Mouse (Mus musculus): ENCODE data around the gene Dpy19l1. TPM values are rescaled to one million over a fixed set of nuclear protein-coding genes. Genes with fewer than 3 reads are reported as not detected.

The Dpy19l1 gene
- polyA plus RNA-seq, 1 experiment from 2014 or later = 23.4 TPM

DNA sequence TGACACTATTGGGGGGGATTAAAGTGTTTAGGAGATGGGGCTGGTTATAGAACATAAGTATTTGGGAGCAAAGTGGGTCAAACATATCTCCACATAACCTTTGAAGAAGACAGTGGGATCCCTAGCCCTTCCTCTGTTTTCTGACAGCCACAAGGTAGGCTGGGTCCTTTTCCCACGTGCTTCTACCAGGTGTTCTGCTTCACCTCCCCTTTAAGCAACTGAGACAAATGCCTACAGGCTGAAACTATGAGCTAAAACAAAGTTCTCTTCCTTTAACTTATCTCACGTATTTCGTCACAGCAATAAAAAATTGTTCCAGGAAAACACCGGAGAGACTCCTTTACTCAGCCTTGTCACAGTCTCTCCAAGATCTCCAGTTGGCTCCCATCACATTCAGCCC, 5.9 kb upstream of the Dpy19l1 start:
- no peak overlapping the region for H3K4me2 ChIP-seq (ENCODE audit: low read depth, low read length)
- DNase-seq (ENCODE audit: low spot score) (no peak), ATAC-seq (replicated peaks; ENCODE audit: insufficient number of reproducible peaks, low FRiP score, low TSS enrichment, low read depth) (no peak)
- no peak overlapping the region for H3K9ac ChIP-seq (replicated peaks; ENCODE audit: low read length)
- no peaks in the 10 kb centered on the region for H3K36me3 ChIP-seq (replicated peaks; ENCODE audit: control insufficient read depth, insufficient read depth, low read depth, low read length)
- H3K27ac ChIP-seq (replicated peaks; ENCODE audit: low read depth, low read length) = no peak overlapping the region
- 89% methylated on average over 4 of the region's 4 CpGs for WGBS
- no peaks in the 10 kb centered on the region for H3K9me3 ChIP-seq (replicated peaks; ENCODE audit: control insufficient read depth, low read length)
- no peak overlapping the region for H3K4me3 ChIP-seq (ENCODE audit: low read depth, low read length)
- H3K27me3 ChIP-seq (ENCODE audit: control insufficient read depth, insufficient read depth, low read length) = no peaks in the 10 kb centered on the region
- H3K4me1 ChIP-seq (ENCODE audit: control insufficient read depth, insufficient read depth, low read length) = no peaks in the 10 kb centered on the region

DNA sequence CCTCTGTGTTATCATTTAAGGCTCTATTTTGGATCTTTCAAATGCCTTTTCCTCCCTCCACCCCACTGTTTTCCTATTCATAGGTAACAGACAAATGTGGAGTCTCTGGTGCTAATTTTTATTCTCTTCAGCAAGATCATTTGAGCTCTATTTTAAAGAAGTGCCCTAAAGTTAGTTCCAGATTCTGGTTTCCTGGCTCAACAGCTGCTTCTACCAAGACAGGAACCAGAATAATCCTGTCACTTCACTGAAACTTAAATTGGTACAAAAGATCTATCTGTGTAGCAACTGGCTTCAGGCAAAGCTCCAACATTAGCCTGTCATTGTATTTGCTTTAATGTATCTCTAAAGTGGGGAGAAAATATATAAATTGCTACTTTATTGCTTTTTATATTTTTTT, 3.6 kb upstream of the Dpy19l1 start:
- H3K27ac ChIP-seq (replicated peaks; ENCODE audit: low read depth, low read length) = no peak overlapping the region
- no peak overlapping the region for H3K9ac ChIP-seq (replicated peaks; ENCODE audit: low read length)
- no peaks in the 10 kb centered on the region for H3K27me3 ChIP-seq (ENCODE audit: control insufficient read depth, insufficient read depth, low read length)
- no peak overlapping the region for H3K4me2 ChIP-seq (ENCODE audit: low read depth, low read length)
- H3K36me3 ChIP-seq (replicated peaks; ENCODE audit: control insufficient read depth, insufficient read depth, low read depth, low read length) = no peaks in the 10 kb centered on the region
- H3K4me3 ChIP-seq (ENCODE audit: low read depth, low read length) = no peak overlapping the region
- no peak for DNase-seq (ENCODE audit: low spot score)
- H3K9me3 ChIP-seq (replicated peaks; ENCODE audit: control insufficient read depth, low read length) = no peaks in the 10 kb centered on the region
- no peaks in the 10 kb centered on the region; the same call in 1 of the 2 replicates for H3K4me1 ChIP-seq (ENCODE audit: control insufficient read depth, insufficient read depth, low read length)
- no peak for ATAC-seq (replicated peaks; ENCODE audit: insufficient number of reproducible peaks, low FRiP score, low TSS enrichment, low read depth)

DNA sequence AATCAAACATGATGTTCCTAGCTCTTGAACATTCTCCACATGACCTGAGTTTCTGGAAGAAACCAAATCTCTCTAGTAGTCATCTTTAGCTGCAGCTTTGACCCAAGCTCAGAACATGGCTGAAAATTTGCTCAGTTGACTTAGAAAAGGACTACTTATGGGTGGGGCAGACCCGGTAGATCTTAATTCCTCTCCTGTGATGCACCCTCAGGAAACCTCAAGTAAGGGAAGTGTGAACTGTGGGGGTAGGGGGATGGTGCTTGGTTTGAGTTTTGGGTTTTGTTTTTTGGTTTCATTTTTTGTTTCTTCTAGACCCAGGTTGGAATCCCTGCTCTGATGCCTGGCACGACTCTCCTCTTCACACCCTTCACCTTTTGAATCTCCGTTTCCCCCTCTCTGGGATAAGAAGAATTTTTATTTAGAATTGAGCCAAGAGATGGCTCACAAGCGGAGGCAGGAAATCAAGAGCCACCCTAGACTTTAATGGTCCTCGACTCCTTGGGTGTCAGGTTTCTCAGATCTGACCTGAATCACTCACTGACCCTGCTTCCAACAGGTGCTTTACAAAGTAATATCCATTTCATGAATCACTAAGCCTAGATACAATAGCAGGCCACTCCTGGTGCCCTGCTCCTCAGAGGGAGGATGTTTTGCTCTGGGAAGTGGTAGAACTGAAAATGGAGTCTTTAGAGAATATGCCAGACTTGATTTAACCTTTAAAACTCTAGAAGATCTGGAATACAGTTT, 2.2 kb upstream of the Dpy19l1 start:
- no peak overlapping the region for H3K4me3 ChIP-seq (ENCODE audit: low read depth, low read length)
- no peak overlapping the region for H3K27ac ChIP-seq (replicated peaks; ENCODE audit: low read depth, low read length)
- no peaks in the 10 kb centered on the region for H3K36me3 ChIP-seq (replicated peaks; ENCODE audit: control insufficient read depth, insufficient read depth, low read depth, low read length)
- WGBS = 59% methylated on average over 5 of the region's 5 CpGs
- ATAC-seq (replicated peaks; ENCODE audit: insufficient number of reproducible peaks, low FRiP score, low TSS enrichment, low read depth) (no peak), DNase-seq (ENCODE audit: low spot score) (no peak)
- H3K4me1 ChIP-seq (ENCODE audit: control insufficient read depth, insufficient read depth, low read length) = no peaks in the 10 kb centered on the region; the same call in 1 of the 2 replicates
- H3K4me2 ChIP-seq (ENCODE audit: low read depth, low read length) = no peak overlapping the region
- H3K9ac ChIP-seq (replicated peaks; ENCODE audit: low read length) = no peak overlapping the region
- no peaks in the 10 kb centered on the region for H3K9me3 ChIP-seq (replicated peaks; ENCODE audit: control insufficient read depth, low read length)
- no peaks in the 10 kb centered on the region for H3K27me3 ChIP-seq (ENCODE audit: control insufficient read depth, insufficient read depth, low read length)

DNA sequence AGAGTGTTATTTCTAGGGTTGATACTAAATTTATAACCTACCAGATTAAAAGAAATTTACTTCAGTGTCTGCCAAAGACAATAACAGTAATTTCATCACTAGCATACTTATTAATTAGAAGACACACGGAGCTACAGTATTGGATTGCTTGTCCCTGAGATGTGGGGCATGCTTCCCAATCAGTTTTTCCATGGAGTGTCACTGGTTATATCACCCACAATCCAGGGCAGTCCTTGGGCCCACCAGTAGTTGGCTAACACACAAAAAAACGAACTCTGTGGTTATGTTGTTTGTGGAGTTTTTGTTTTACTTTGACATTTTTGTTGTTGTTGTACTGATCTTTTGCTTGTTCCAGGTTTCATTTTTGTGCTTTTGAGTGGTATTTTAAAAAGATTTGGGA, 1.4 kb upstream of the Dpy19l1 start:
- no peaks in the 10 kb centered on the region; the same call in 1 of the 2 replicates for H3K4me1 ChIP-seq (ENCODE audit: control insufficient read depth, insufficient read depth, low read length)
- H3K9me3 ChIP-seq (replicated peaks; ENCODE audit: control insufficient read depth, low read length) = no peaks in the 10 kb centered on the region
- ATAC-seq (replicated peaks; ENCODE audit: insufficient number of reproducible peaks, low FRiP score, low TSS enrichment, low read depth) (no peak), DNase-seq (ENCODE audit: low spot score) (peak; percentile 18)
- no peak overlapping the region for H3K9ac ChIP-seq (replicated peaks; ENCODE audit: low read length)
- H3K27ac ChIP-seq (replicated peaks; ENCODE audit: low read depth, low read length) = no peak overlapping the region
- no peak overlapping the region for H3K4me3 ChIP-seq (ENCODE audit: low read depth, low read length)
- no peaks in the 10 kb centered on the region for H3K27me3 ChIP-seq (ENCODE audit: control insufficient read depth, insufficient read depth, low read length)
- WGBS = 75% methylated on average over 2 of the region's 2 CpGs
- H3K4me2 ChIP-seq (ENCODE audit: low read depth, low read length) = no peak overlapping the region
- no peaks in the 10 kb centered on the region for H3K36me3 ChIP-seq (replicated peaks; ENCODE audit: control insufficient read depth, insufficient read depth, low read depth, low read length)

DNA sequence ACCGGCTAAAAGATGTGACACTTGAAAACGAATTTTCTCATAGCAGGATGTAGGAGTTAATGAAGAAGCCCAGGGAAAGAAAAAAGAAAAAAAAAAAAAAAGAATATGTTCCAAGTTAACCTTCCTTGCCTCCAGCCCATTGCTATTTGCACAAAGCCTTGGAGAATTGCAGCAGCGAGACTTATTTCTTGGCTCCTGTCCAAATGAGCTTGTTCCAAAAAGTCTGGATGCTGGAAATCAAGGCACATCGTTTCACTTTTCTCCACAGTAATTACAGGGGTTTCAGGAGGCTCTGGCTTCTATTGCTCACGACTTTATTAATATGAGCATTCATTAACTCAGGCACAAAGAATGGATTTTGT, 899 bp upstream of the Dpy19l1 start:
- DNase-seq (ENCODE audit: low spot score) = peak; percentile 45

DNA sequence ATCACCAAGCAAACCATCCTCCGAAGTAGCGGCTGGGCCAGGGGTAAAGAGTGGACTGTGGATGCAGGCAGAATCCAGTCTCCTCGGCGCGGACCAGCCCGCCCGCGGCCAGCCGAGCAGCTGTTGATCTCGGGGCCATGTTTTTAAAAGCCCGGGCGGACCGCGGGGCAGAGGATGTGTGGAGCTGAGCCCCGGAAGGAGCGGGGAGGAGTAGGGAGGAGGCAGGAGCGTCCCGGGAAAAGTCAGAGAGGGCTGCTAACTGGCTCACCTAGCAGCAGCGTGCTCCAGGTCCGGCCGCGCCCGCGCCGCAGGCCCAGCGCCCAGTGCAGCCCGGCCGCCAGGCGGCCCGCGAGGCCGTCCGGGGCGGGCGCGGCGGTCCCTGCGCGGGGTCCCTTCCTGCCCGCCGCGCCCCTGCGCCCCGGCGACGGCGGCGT, 352 bp downstream of the Dpy19l1 start:
- peak; percentile 66 for DNase-seq (ENCODE audit: low spot score)
- Histone ChIP-seq H3K27me3 (ENCODE audit: control insufficient read depth, insufficient read depth, low read length) (no peaks in the 10 kb centered on the region), H3K4me1 (ENCODE audit: control insufficient read depth, insufficient read depth, low read length) (no peaks in the 10 kb centered on the region; the same call in 1 of the 2 replicates), H3K9ac (replicated peaks; ENCODE audit: low read length) (peak overlapping the region; percentile 82), H3K9me3 (replicated peaks; ENCODE audit: control insufficient read depth, low read length) (no peaks in the 10 kb centered on the region), H3K27ac (replicated peaks; ENCODE audit: low read depth, low read length) (peak overlapping the region; percentile 83), H3K4me3 (ENCODE audit: low read depth, low read length) (peak overlapping the region; percentile 73), H3K4me2 (ENCODE audit: low read depth, low read length) (peak overlapping the region; percentile 27), H3K36me3 (replicated peaks; ENCODE audit: control insufficient read depth, insufficient read depth, low read depth, low read length) (no peaks in the 10 kb centered on the region)
- 0% methylated on average over 38 of the region's 48 CpGs for WGBS
- ATAC-seq (replicated peaks; ENCODE audit: insufficient number of reproducible peaks, low FRiP score, low TSS enrichment, low read depth) = peak; percentile 84

More for the DNA sequence above, 899 bp upstream of the Dpy19l1 start:
- ATAC-seq (replicated peaks; ENCODE audit: insufficient number of reproducible peaks, low FRiP score, low TSS enrichment, low read depth) = no peak
- H3K27ac ChIP-seq (replicated peaks; ENCODE audit: low read depth, low read length) = no peak overlapping the region
- no peaks in the 10 kb centered on the region for H3K27me3 ChIP-seq (ENCODE audit: control insufficient read depth, insufficient read depth, low read length)
- no peaks in the 10 kb centered on the region; the same call in 1 of the 2 replicates for H3K4me1 ChIP-seq (ENCODE audit: control insufficient read depth, insufficient read depth, low read length)
- H3K9me3 ChIP-seq (replicated peaks; ENCODE audit: control insufficient read depth, low read length) = no peaks in the 10 kb centered on the region
- H3K9ac ChIP-seq (replicated peaks; ENCODE audit: low read length) = peak overlapping the region; percentile 82
- peak overlapping the region; percentile 46 for H3K4me2 ChIP-seq (ENCODE audit: low read depth, low read length)
- 11% methylated on average over 5 of the region's 5 CpGs for WGBS
- H3K36me3 ChIP-seq (replicated peaks; ENCODE audit: control insufficient read depth, insufficient read depth, low read depth, low read length) = no peaks in the 10 kb centered on the region
- peak overlapping the region; percentile 73 for H3K4me3 ChIP-seq (ENCODE audit: low read depth, low read length)

DNA sequence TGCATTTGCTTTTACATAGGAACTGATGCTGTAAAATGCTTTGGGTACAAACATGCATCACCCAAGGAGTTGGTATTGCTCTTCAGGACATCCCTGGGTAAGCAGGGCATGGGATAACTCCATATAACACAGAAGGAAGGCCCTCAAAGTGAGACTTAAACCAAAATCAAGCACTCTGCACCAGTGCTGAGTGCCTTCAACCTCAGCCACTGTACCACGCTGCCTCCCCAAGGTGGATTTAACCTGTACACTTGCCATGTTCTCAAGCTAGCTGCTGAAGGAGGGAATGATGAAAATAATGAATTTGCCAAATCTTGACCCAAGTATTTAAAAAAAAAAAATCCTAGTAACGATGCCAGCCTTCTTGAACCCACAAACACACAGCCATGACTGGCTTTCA, 1.3 kb downstream of the Dpy19l1 start:
- Histone ChIP-seq H3K9me3 (replicated peaks; ENCODE audit: control insufficient read depth, low read length) (no peaks in the 10 kb centered on the region), H3K36me3 (replicated peaks; ENCODE audit: control insufficient read depth, insufficient read depth, low read depth, low read length) (no peaks in the 10 kb centered on the region), H3K4me2 (ENCODE audit: low read depth, low read length) (peak overlapping the region; percentile 27), H3K27me3 (ENCODE audit: control insufficient read depth, insufficient read depth, low read length) (no peaks in the 10 kb centered on the region), H3K9ac (replicated peaks; ENCODE audit: low read length) (peak overlapping the region; percentile 22), H3K27ac (replicated peaks; ENCODE audit: low read depth, low read length) (no peak overlapping the region), H3K4me1 (ENCODE audit: control insufficient read depth, insufficient read depth, low read length) (no peaks in the 10 kb centered on the region; the same call in 1 of the 2 replicates), H3K4me3 (ENCODE audit: low read depth, low read length) (peak overlapping the region; percentile 73)
- DNase-seq (ENCODE audit: low spot score) (peak; percentile 16), ATAC-seq (replicated peaks; ENCODE audit: insufficient number of reproducible peaks, low FRiP score, low TSS enrichment, low read depth) (no peak)
- WGBS = 54% methylated on average over 2 of the region's 2 CpGs

DNA sequence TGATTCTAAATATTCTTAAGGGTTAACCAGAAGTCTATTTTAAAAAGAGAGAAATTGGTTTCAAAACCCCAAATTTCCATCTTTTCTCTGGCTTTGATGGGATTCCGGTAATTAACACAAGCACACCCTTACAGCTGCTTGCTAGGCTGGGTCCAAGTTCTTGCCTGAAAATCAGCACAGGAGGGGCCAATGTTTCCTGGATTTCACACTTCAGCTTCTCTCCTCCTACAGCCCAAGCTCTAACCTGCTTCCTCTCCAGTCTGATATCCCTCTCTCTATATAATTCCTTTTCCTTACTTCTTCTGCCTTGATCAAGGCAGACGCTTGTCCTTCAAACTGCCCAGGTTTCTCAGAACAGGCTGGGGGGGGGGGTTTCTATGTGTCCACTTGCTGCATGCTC, 6.7 kb downstream of the Dpy19l1 start:
- H3K27me3 ChIP-seq (ENCODE audit: control insufficient read depth, insufficient read depth, low read length) = no peaks in the 10 kb centered on the region
- H3K9ac ChIP-seq (replicated peaks; ENCODE audit: low read length) = no peak overlapping the region
- H3K4me3 ChIP-seq (ENCODE audit: low read depth, low read length) = no peak overlapping the region
- no peak for DNase-seq (ENCODE audit: low spot score)
- 88% methylated on average over 2 of the region's 2 CpGs for WGBS
- no peak overlapping the region for H3K27ac ChIP-seq (replicated peaks; ENCODE audit: low read depth, low read length)
- H3K4me2 ChIP-seq (ENCODE audit: low read depth, low read length) = no peak overlapping the region
- H3K9me3 ChIP-seq (replicated peaks; ENCODE audit: control insufficient read depth, low read length) = no peaks in the 10 kb centered on the region
- no peaks in the 10 kb centered on the region for H3K4me1 ChIP-seq (ENCODE audit: control insufficient read depth, insufficient read depth, low read length)
- H3K36me3 ChIP-seq (replicated peaks; ENCODE audit: control insufficient read depth, insufficient read depth, low read depth, low read length) = no peaks in the 10 kb centered on the region
- no peak for ATAC-seq (replicated peaks; ENCODE audit: insufficient number of reproducible peaks, low FRiP score, low TSS enrichment, low read depth)
